Mouse (Mus musculus) megakaryocyte, adult 5-6 weeks (primary cell): ENCODE measurements around the gene Olfr972. TPM values are rescaled to one million over a fixed set of nuclear protein-coding genes. Genes with fewer than 3 reads are reported as not detected.
A peak's percentile ranks its signal among the peaks of the same experiment; 100 is the strongest.
"Not testable (repeated sequence)": the region's sequence is repeated elsewhere in the genome, so short reads cannot be mapped to it uniquely, and the experiment has no call there.

Source experiments
- ATAC-seq: 2 replicates; pipeline ENCODE4 v1.8.0; 2016; ENCODE audit warnings: mild to moderate bottlenecking, inconsistent platforms; ENCODE audit not compliant: poor library complexity, severe bottlenecking
- total RNA-seq, 2 experiments: library from RNA; stranded (forward) in 1 of 2; stranded (reverse) in 1 of 2; fragments of 153-499, 151-499 nt in 1 of 2; fragments of 221-1000, 200-1000 nt in 1 of 2; gene quantifications; 2 replicates each; pipeline versions ENCODE4 v1.2.3 to v1.2.4; 2015 to 2017

Gene Olfr972
- total RNA-seq (2015) (not detected in 2 replicates), total RNA-seq (2017) (not detected in 2 replicates)

GRCm38 (mm10) chr9:39866122-39866521 is at the start of gene Olfr972:
Olfr972 (plus strand) TSS chr9:39866422.
- no peak for ATAC-seq

GRCm38 (mm10) chr9:39836576-39836975 is 29.6 kb upstream of the Olfr972 start, which contains the start of gene Olfr971:
Olfr971 (plus strand) TSS chr9:39836876.
- ATAC-seq = not testable (repeated sequence)

- not testable (repeated sequence) for ATAC-seq
These were observed 5.8 kb downstream of the Olfr972 start for GRCm38 (mm10) chr9:39871986-39872385.

- ATAC-seq = not testable (repeated sequence)
These were observed 11.5 kb downstream of the Olfr972 start for GRCm38 (mm10) chr9:39877541-39878396.

- ATAC-seq = peak; percentile 90
These were observed 38.9 kb downstream of the Olfr972 start for GRCm38 (mm10) chr9:39905106-39905505.

- ATAC-seq = no peak
These were observed 40.8 kb downstream of the Olfr972 start, which contains the start of gene Olfr229 for GRCm38 (mm10) chr9:39907036-39907435. Olfr229 (plus strand) TSS chr9:39907336.

- ATAC-seq = peak; percentile 94
These were observed 43.7 kb downstream of the Olfr972 start for GRCm38 (mm10) chr9:39909939-39910338.

Other genes with a start within 250 kb of the Olfr972 start
- gene Olfr960, start 245.0 kb upstream of the Olfr972 start, total RNA-seq (2015) = not detected in 2 replicates
- not detected in 2 replicates for gene Olfr960, start 245.0 kb upstream of the Olfr972 start, total RNA-seq (2017)
- gene Olfr961, start 221.3 kb upstream of the Olfr972 start, total RNA-seq (2015) = 0.13 TPM in 1 of 2 replicates, not detected in the other
- not detected in 2 replicates for gene Olfr961, start 221.3 kb upstream of the Olfr972 start, total RNA-seq (2017)
- not detected in 2 replicates for gene Olfr963, start 199.2 kb upstream of the Olfr972 start, total RNA-seq (2015)
- gene Olfr963, start 199.2 kb upstream of the Olfr972 start, total RNA-seq (2017) = not detected in 2 replicates
- gene Olfr149, start 159.3 kb upstream of the Olfr972 start, total RNA-seq (2015) = not detected in 2 replicates
- gene Olfr149, start 159.3 kb upstream of the Olfr972 start, total RNA-seq (2017) = not detected in 2 replicates
- not detected in 2 replicates for gene Olfr965, start 155.1 kb upstream of the Olfr972 start, total RNA-seq (2015)
- 1.5 TPM in 1 of 2 replicates, not detected in the other for gene Olfr965, start 155.1 kb upstream of the Olfr972 start, total RNA-seq (2017)
- gene Olfr150, start 135.4 kb upstream of the Olfr972 start, total RNA-seq (2015) = not detected in 2 replicates
- gene Olfr150, start 135.4 kb upstream of the Olfr972 start, total RNA-seq (2017) = not detected in 2 replicates
- gene Olfr967, start 120.2 kb upstream of the Olfr972 start, total RNA-seq (2015) = not detected in 2 replicates
- not detected in 2 replicates for gene Olfr967, start 120.2 kb upstream of the Olfr972 start, total RNA-seq (2017)
- gene Olfr968, start 83.2 kb upstream of the Olfr972 start, total RNA-seq (2015) = not detected in 2 replicates
- gene Olfr968, start 83.2 kb upstream of the Olfr972 start, total RNA-seq (2017) = not detected in 2 replicates
- gene Olfr969, start 75.5 kb upstream of the Olfr972 start, total RNA-seq (2015) = not detected in 2 replicates
- not detected in 2 replicates for gene Olfr969, start 75.5 kb upstream of the Olfr972 start, total RNA-seq (2017)
- not detected in 2 replicates for gene Olfr970, start 57.6 kb upstream of the Olfr972 start, total RNA-seq (2015)
- gene Olfr970, start 57.6 kb upstream of the Olfr972 start, total RNA-seq (2017) = not detected in 2 replicates
- not detected in 2 replicates for gene Olfr971, start 29.5 kb upstream of the Olfr972 start, total RNA-seq (2015)
- not detected in 2 replicates for gene Olfr971, start 29.5 kb upstream of the Olfr972 start, total RNA-seq (2017)
- not detected in 2 replicates for gene Olfr229, start 40.9 kb downstream of the Olfr972 start, total RNA-seq (2015)
- gene Olfr229, start 40.9 kb downstream of the Olfr972 start, total RNA-seq (2017) = not detected in 2 replicates
- gene Olfr974, start 71.1 kb downstream of the Olfr972 start, total RNA-seq (2015) = not detected in 2 replicates
- gene Olfr974, start 71.1 kb downstream of the Olfr972 start, total RNA-seq (2017) = not detected in 2 replicates
- gene Olfr975, start 85.6 kb downstream of the Olfr972 start, total RNA-seq (2015) = not detected in 2 replicates
- gene Olfr975, start 85.6 kb downstream of the Olfr972 start, total RNA-seq (2017) = not detected in 2 replicates
- not detected in 2 replicates for gene Olfr976, start 94.7 kb downstream of the Olfr972 start, total RNA-seq (2015)
- not detected in 2 replicates for gene Olfr976, start 94.7 kb downstream of the Olfr972 start, total RNA-seq (2017)
- not detected in 2 replicates for gene Olfr978, start 125.7 kb downstream of the Olfr972 start, total RNA-seq (2015)
- gene Olfr978, start 125.7 kb downstream of the Olfr972 start, total RNA-seq (2017) = not detected in 2 replicates
- gene Olfr979, start 137.0 kb downstream of the Olfr972 start, total RNA-seq (2015) = not detected in 2 replicates
- gene Olfr979, start 137.0 kb downstream of the Olfr972 start, total RNA-seq (2017) = not detected in 2 replicates
- not detected in 2 replicates for gene Olfr980, start 143.2 kb downstream of the Olfr972 start, total RNA-seq (2015)
- gene Olfr980, start 143.2 kb downstream of the Olfr972 start, total RNA-seq (2017) = not detected in 2 replicates
- gene Olfr981, start 155.0 kb downstream of the Olfr972 start, total RNA-seq (2015) = not detected in 2 replicates
- gene Olfr981, start 155.0 kb downstream of the Olfr972 start, total RNA-seq (2017) = not detected in 2 replicates
- gene Olfr982, start 207.4 kb downstream of the Olfr972 start, total RNA-seq (2015) = not detected in 2 replicates
- not detected in 2 replicates for gene Olfr982, start 207.4 kb downstream of the Olfr972 start, total RNA-seq (2017)
- not detected in 2 replicates for gene Olfr983, start 227.2 kb downstream of the Olfr972 start, total RNA-seq (2015)
- gene Olfr983, start 227.2 kb downstream of the Olfr972 start, total RNA-seq (2017) = not detected in 2 replicates
- gene Olfr984, start 247.8 kb downstream of the Olfr972 start, total RNA-seq (2015) = not detected in 2 replicates
- gene Olfr984, start 247.8 kb downstream of the Olfr972 start, total RNA-seq (2017) = 0.04 TPM in 1 of 2 replicates, not detected in the other